Mouse (Mus musculus): ENCODE results near the gene Pnpla1.

DNA sequence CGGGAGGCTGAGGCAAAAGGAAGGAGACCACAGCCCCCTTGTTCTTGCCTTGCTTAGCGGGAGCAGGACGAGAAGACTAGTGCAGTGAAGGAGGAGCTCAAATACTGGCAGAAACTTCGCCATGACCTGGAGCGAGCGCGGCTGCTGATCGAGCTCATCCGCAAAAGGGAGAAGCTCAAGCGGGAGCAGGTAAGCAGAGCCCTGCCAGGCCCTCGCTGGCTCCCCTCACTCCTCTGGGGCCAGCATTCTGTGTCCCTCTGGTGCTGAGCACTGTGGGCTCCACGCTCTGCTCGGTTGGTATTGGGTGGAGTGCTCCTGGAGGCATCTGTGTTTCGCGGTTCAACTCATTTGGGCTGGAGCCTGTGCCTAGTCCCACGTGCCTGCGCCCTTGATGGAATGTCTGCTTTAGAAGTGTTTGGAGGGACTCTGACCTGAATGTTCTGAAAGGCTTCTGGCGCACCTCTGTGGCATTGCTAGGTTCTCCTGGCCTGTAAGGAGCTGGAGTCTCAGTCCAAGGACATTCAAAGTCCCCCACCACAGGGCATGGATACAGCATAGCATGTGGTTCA is 43.6 kb upstream of the Pnpla1 start:
- no peak for TF ChIP-seq CTCF (IDR thresholded peaks at IDR 0.05; ENCODE audit: borderline replicate concordance, extremely low read depth, insufficient read depth, insufficient read length)
- TF ChIP-seq POLR2A (IDR thresholded peaks at IDR 0.05; ENCODE audit: borderline replicate concordance, extremely low read depth, insufficient read depth, insufficient read length, poor library complexity, severe bottlenecking), result no peak

All from brain, embryonic 14.5 days (tissue).